Mouse (Mus musculus): ENCODE measurements at regions not wholly inside any gene's neighbourhood (a gene's known extent, or its start where the extent isn't known, plus 50 kb on each side); places are given as distances from the start of the nearest gene placed in this dataset.

DNA sequence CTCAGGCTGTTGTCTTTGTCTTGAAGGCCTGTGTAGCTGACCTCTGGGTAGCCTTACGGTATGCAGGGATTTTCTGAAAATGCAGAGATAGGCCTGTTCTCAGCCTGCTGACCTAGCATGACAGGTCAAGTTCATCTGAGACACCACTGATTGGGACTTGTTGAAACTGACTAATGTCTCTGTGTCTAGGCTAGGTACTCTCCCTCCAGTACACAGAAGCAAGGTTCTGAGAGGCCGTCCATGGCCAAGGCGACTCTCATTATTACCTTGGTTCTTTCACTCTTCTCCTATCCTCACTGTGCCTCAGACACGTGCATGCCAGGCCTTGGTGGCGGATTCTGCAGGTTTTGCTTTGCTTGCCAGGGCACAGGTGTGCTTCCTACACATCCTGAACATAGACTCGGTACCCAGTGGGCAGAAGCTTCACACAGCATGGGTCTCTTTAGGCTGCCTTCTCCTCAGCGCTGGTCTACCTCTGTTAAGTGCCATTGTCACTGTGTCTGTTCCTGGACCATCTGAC, 208.3 kb downstream of the Adra2a start:
- Histone ChIP-seq H3K27ac (replicated peaks) (no peak overlapping the region), H3K36me3 (no peaks in the 10 kb centered on the region), H3K4me1 (replicated peaks) (no peaks in the 10 kb centered on the region), H3K27me3 (no peaks in the 10 kb centered on the region), H3K9ac (no peak overlapping the region), H3K4me3 (no peak overlapping the region), H3K4me2 (no peak overlapping the region), H3K9me3 (no peaks in the 10 kb centered on the region)
- 92% methylated on average over 7 of the region's 7 CpGs for WGBS
- ATAC-seq (ENCODE audit: low FRiP score, low read depth) = no peak

- Histone ChIP-seq H3K4me3 (no peak overlapping the region), H3K4me1 (replicated peaks) (peaks cover 9% of the 10 kb centered on the region), H3K4me2 (no peak overlapping the region), H3K27me3 (no peaks in the 10 kb centered on the region), H3K9me3 (no peaks in the 10 kb centered on the region), H3K27ac (replicated peaks) (no peak overlapping the region), H3K9ac (no peak overlapping the region), H3K36me3 (no peaks in the 10 kb centered on the region)
- WGBS = 92% methylated on average over 3 of the region's 3 CpGs
- ATAC-seq (ENCODE audit: low FRiP score, low read depth) = no peak
These were observed 213.9 kb downstream of the Adra2a start for GRCm38 (mm10) chr19:54257889-54258288.

DNA sequence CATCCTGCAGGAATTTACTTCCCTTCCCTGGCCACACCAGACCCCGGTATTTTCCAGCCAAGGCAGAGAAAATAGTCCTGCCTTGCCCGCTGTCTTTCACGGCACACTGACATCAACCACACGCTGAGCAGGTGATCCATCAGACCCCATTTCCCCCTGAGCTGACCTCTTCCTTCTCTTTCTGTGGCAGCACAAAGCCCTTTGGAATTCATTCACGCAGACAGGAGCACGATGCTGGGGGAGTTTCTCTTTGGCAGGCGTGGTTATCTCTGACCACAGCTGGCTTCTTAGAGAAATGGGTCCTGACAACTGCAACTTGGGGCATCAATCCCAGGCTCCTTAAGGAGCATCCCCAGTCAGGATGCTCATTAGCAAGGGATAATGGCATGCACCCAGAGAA, 215.2 kb downstream of the Adra2a start:
- ATAC-seq (ENCODE audit: low FRiP score, low read depth) = no peak

GRCm38 (mm10) chr19:54277368-54277767, 233.4 kb downstream of the Adra2a start:
- WGBS = 81% methylated on average over 10 of the region's 10 CpGs
- Histone ChIP-seq H3K9me3 (no peaks in the 10 kb centered on the region), H3K27ac (replicated peaks) (no peak overlapping the region), H3K9ac (no peak overlapping the region), H3K27me3 (no peaks in the 10 kb centered on the region), H3K36me3 (no peaks in the 10 kb centered on the region), H3K4me1 (replicated peaks) (no peaks in the 10 kb centered on the region), H3K4me2 (no peak overlapping the region), H3K4me3 (no peak overlapping the region)
- no peak for ATAC-seq (ENCODE audit: low FRiP score, low read depth)

More for the DNA sequence above, 215.2 kb downstream of the Adra2a start:
- Histone ChIP-seq H3K27ac (replicated peaks) (no peak overlapping the region), H3K36me3 (no peaks in the 10 kb centered on the region), H3K4me2 (peak overlapping the region; percentile 37), H3K4me1 (replicated peaks) (peaks cover 9% of the 10 kb centered on the region), H3K9ac (no peak overlapping the region), H3K9me3 (no peaks in the 10 kb centered on the region), H3K27me3 (no peaks in the 10 kb centered on the region), H3K4me3 (no peak overlapping the region)
- 3% methylated on average over 7 of the region's 7 CpGs for WGBS

- Histone ChIP-seq H3K4me1 (replicated peaks) (no peaks in the 10 kb centered on the region), H3K4me3 (no peak overlapping the region), H3K27me3 (no peaks in the 10 kb centered on the region), H3K27ac (replicated peaks) (no peak overlapping the region), H3K4me2 (no peak overlapping the region), H3K9ac (no peak overlapping the region), H3K9me3 (no peaks in the 10 kb centered on the region), H3K36me3 (no peaks in the 10 kb centered on the region)
- ATAC-seq (ENCODE audit: low FRiP score, low read depth) = no peak
These were observed 241.5 kb downstream of the Adra2a start for GRCm38 (mm10) chr19:54285481-54285880.

- no peak overlapping the region for H3K27ac ChIP-seq (replicated peaks)
- H3K36me3 ChIP-seq = no peaks in the 10 kb centered on the region
- WGBS = 60% methylated on average over 10 of the region's 10 CpGs
- H3K9ac ChIP-seq = no peak overlapping the region
- no peak overlapping the region for H3K4me2 ChIP-seq
- no peaks in the 10 kb centered on the region for H3K4me1 ChIP-seq (replicated peaks)
- no peaks in the 10 kb centered on the region for H3K9me3 ChIP-seq
- no peaks in the 10 kb centered on the region for H3K27me3 ChIP-seq
- H3K4me3 ChIP-seq = no peak overlapping the region
- ATAC-seq (ENCODE audit: low FRiP score, low read depth) = no peak
These were observed 253.9 kb downstream of the Adra2a start for GRCm38 (mm10) chr19:54297663-54298388.

GRCm38 (mm10) chr19:54311289-54311688, 267.3 kb downstream of the Adra2a start:
- 54% methylated on average over 6 of the region's 6 CpGs for WGBS
- no peaks in the 10 kb centered on the region for H3K36me3 ChIP-seq

GRCm38 (mm10) chr19:54311723-54312122, 267.8 kb downstream of the Adra2a start:
- Histone ChIP-seq H3K9me3 (no peaks in the 10 kb centered on the region), H3K27ac (replicated peaks) (no peak overlapping the region), H3K4me2 (no peak overlapping the region), H3K4me1 (replicated peaks) (0 out of 2 replicates have a peak, but pooled peaks cover 5% of the 10 kb centered on the region), H3K27me3 (no peaks in the 10 kb centered on the region), H3K4me3 (no peak overlapping the region), H3K9ac (no peak overlapping the region), H3K36me3 (no peaks in the 10 kb centered on the region)
- WGBS = 59% methylated on average over 1 of the region's 1 CpGs
- no peak for ATAC-seq (ENCODE audit: low FRiP score, low read depth)

More at GRCm38 (mm10) chr19:54311289-54311688, 267.3 kb downstream of the Adra2a start:
- Histone ChIP-seq H3K4me1 (replicated peaks) (0 out of 2 replicates have a peak, but pooled peaks cover 5% of the 10 kb centered on the region), H3K27ac (replicated peaks) (no peak overlapping the region), H3K27me3 (no peaks in the 10 kb centered on the region), H3K4me2 (no peak overlapping the region), H3K9me3 (no peaks in the 10 kb centered on the region), H3K9ac (no peak overlapping the region), H3K4me3 (no peak overlapping the region)
- 0 out of 2 replicates have a peak, but pooled peaks have one; percentile 38 for ATAC-seq (ENCODE audit: low FRiP score, low read depth)

DNA sequence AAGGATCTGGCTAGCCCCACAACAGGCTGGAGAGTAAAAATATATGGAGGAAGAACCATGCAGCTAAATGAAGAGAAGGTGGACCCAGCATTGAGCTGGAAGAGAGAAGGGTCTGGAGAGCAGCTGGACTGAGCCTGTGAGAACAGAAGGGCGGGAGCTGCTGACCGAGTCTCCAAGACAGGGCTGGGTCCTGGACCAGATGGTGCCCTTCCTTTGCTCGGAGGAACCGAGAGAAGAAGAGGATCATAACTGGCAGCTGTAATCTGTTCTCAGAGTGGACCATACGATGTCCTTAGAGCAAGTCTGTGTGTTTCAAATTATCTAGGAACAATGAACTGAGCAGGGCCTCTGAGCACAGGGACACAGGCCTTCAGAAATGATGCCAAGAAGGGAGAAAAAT, 279.3 kb downstream of the Adra2a start:
- no peak for ATAC-seq (ENCODE audit: low FRiP score, low read depth)
- Histone ChIP-seq H3K9me3 (no peaks in the 10 kb centered on the region), H3K27ac (replicated peaks) (no peak overlapping the region), H3K4me1 (replicated peaks) (no peaks in the 10 kb centered on the region), H3K4me3 (no peak overlapping the region), H3K4me2 (no peak overlapping the region), H3K36me3 (no peaks in the 10 kb centered on the region), H3K9ac (no peak overlapping the region), H3K27me3 (no peaks in the 10 kb centered on the region)
- WGBS = 65% methylated on average over 5 of the region's 5 CpGs

GRCm38 (mm10) chr19:54324991-54325390, 281.0 kb downstream of the Adra2a start:
- ATAC-seq (ENCODE audit: low FRiP score, low read depth) = no peak
- no peaks in the 10 kb centered on the region for H3K27me3 ChIP-seq
- no peak overlapping the region for H3K27ac ChIP-seq (replicated peaks)
- no peak overlapping the region for H3K4me2 ChIP-seq
- no peaks in the 10 kb centered on the region for H3K9me3 ChIP-seq
- no peaks in the 10 kb centered on the region for H3K4me1 ChIP-seq (replicated peaks)
- WGBS = 63% methylated on average over 4 of the region's 4 CpGs
- H3K36me3 ChIP-seq = no peaks in the 10 kb centered on the region
- H3K9ac ChIP-seq = no peak overlapping the region
- H3K4me3 ChIP-seq = no peak overlapping the region

- no peak overlapping the region for H3K4me3 ChIP-seq
- no peaks in the 10 kb centered on the region for H3K4me1 ChIP-seq (replicated peaks)
- H3K9me3 ChIP-seq = no peaks in the 10 kb centered on the region
- whole genome bisulfite sequencing = 92% methylated on average over 1 of the region's 1 CpGs
- no peak overlapping the region for H3K4me2 ChIP-seq
- no peak overlapping the region for H3K9ac ChIP-seq
- no peak for ATAC-seq (ENCODE audit: low FRiP score, low read depth)
- H3K27me3 ChIP-seq = no peaks in the 10 kb centered on the region
- H3K36me3 ChIP-seq = no peaks in the 10 kb centered on the region
- no peak overlapping the region for H3K27ac ChIP-seq (replicated peaks)
These were observed 288.2 kb downstream of the Adra2a start for GRCm38 (mm10) chr19:54332140-54332539.

DNA sequence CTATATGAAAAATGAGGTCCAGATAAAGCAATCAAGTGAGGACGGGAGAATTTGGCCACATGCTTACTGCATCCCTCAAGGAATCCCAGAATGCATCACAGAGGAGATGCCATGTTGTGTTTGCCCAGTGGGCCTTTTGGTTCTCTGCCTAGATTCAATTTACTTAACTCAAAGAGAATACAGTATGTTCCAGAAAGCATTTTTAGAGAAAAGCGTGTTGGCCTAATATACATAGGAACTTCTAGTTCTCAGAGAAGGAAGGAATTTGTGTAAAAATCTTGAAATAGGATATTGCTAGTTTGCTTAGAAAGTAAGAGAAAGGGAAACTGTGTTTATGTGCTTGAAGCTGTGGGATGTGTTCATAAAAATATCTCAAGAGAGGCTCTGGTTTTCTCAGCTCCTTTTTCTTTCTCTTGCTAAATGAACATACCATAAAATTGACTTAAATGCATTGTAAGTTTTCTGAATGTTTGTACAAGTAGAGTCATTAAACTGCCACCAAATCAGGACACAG, 296.9 kb downstream of the Adra2a start:
- Histone ChIP-seq H3K36me3 (no peaks in the 10 kb centered on the region), H3K4me1 (replicated peaks) (no peaks in the 10 kb centered on the region), H3K27ac (replicated peaks) (no peak overlapping the region), H3K4me3 (no peak overlapping the region), H3K9ac (no peak overlapping the region), H3K27me3 (no peaks in the 10 kb centered on the region), H3K4me2 (no peak overlapping the region), H3K9me3 (no peaks in the 10 kb centered on the region)
- no peak for ATAC-seq (ENCODE audit: low FRiP score, low read depth)
- WGBS = 78% methylated on average over 2 of the region's 2 CpGs
